Mouse (Mus musculus) limb, embryonic 13.5 days (tissue): ENCODE measurements around the gene Gabrp. TPM values are rescaled to one million over a fixed set of nuclear protein-coding genes. Genes with fewer than 3 reads are reported as not detected.

ENCODE experiments used
- ATAC-seq: fragments of 200-750 bp; cut with Nextera tagmentation; 2 replicates; pipeline ENCODE4 v1.8.0; 2017; ENCODE audit warnings: low read depth, moderate number of reproducible peaks, moderate TSS enrichment; ENCODE audit not compliant: low FRiP score
- H3K27ac ChIP-seq: fragments of 300-500 bp; sonication (generic); 2 replicates; pipeline ENCODE4 v1.5.1; 2015; ENCODE audit warnings: inconsistent platforms, mild to moderate bottlenecking, moderate library complexity
- H3K27me3 ChIP-seq: fragments of 300-500 bp; sonication (generic); 2 replicates; pipeline ENCODE4 v1.6.1; 2015; ENCODE audit warnings: mild to moderate bottlenecking, inconsistent platforms
- H3K36me3 ChIP-seq: fragments of 300-500 bp; sonication (generic); 2 replicates; pipeline ENCODE4 v1.6.1; 2015; ENCODE audit warnings: inconsistent platforms, mild to moderate bottlenecking, moderate library complexity
- H3K4me1 ChIP-seq: fragments of 300-500 bp; sonication (generic); 2 replicates; pipeline ENCODE4 v1.6.1; 2015; ENCODE audit warnings: inconsistent platforms
- H3K4me2 ChIP-seq: fragments of 300-500 bp; sonication (generic); replicated peaks from 2 replicates; pipeline ENCODE4 v1.6.1; 2015; ENCODE audit warnings: inconsistent platforms, mild to moderate bottlenecking, moderate library complexity
- H3K4me3 ChIP-seq: fragments of 300-500 bp; sonication (generic); 2 replicates; pipeline ENCODE4 v1.5.1; 2015; ENCODE audit warnings: moderate library complexity, mild to moderate bottlenecking, inconsistent platforms
- H3K9ac ChIP-seq: fragments of 300-500 bp; sonication (generic); 2 replicates; pipeline ENCODE4 v1.6.1; 2015; ENCODE audit warnings: mild to moderate bottlenecking, inconsistent platforms
- H3K9me3 ChIP-seq: fragments of 300-500 bp; sonication (generic); 2 replicates; pipeline ENCODE4 v1.6.1; 2016; ENCODE audit warnings: inconsistent platforms
- WGBS: fragments of 180-500 bp; shearing (Covaris S2); methylation state at CpG from one replicate; pipeline ENCODE4 v1.1.7; 2015; 5-methylcytosine and 5-hydroxymethylcytosine counted together
- polyA plus RNA-seq: library from polyadenylated mRNA; unstranded; fragments of >200 nt; fragmentation: Nextera tagmentation; extraction: Ambion mirVana; gene quantifications from 2 replicates; pipeline ENCODE4 v1.2.1, GENCODE M21; 2015

Gabrp gene
- polyA plus RNA-seq, 1 experiment from 2014 or later, result 21.0 TPM

DNA sequence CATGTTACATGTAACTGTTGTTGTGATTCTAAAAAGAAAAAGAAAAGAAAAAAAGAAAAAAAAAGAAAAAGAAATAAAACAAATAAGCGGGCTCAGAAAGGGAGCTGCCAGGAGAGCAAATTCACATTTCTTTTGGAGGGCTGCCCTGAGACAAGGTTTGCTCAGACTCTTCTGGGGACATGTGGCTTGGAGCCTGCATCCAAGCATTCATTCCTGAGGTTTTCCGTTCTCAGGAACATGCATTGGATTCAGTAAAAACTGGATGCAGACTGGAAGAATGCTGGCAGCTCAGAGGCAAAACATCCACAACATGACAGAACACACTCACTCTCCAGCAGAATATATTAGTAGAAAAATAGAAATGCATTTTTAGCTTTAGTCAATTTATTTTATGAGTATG lies 14.8 kb downstream of the Gabrp start:
- no peak overlapping the region for H3K4me3 ChIP-seq
- no peaks in the 10 kb centered on the region for H3K27me3 ChIP-seq
- no peaks in the 10 kb centered on the region for H3K4me1 ChIP-seq
- H3K4me2 ChIP-seq, result no peak overlapping the region
- 71% methylated on average over 2 of the region's 2 CpGs for WGBS
- H3K9ac ChIP-seq, result no peak overlapping the region
- H3K27ac ChIP-seq, result no peak overlapping the region
- ATAC-seq, result no peak
- H3K36me3 ChIP-seq, result no peaks in the 10 kb centered on the region
- no peaks in the 10 kb centered on the region; the same call in 1 of the 2 replicates for H3K9me3 ChIP-seq

DNA sequence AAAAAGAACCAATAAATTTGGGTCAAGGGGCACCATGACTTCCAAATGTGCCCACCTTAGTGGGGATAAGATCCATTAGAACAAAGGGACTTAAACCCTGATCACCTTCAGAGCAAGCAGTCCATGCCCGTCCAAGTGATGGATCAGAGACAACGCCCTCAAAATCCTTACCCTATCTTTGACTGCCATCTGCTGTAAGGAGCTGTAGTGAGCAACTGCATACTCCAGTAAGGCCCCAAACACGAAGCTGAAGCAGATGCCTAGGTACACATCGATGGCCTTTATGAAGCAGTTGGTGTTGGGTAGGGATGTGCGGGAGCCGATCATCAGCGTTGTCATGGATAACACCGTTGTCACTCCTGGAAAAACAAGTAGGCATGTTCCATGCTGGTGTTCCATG lies 24.6 kb downstream of the Gabrp start:
- 80% methylated on average over 8 of the region's 8 CpGs for WGBS

DNA sequence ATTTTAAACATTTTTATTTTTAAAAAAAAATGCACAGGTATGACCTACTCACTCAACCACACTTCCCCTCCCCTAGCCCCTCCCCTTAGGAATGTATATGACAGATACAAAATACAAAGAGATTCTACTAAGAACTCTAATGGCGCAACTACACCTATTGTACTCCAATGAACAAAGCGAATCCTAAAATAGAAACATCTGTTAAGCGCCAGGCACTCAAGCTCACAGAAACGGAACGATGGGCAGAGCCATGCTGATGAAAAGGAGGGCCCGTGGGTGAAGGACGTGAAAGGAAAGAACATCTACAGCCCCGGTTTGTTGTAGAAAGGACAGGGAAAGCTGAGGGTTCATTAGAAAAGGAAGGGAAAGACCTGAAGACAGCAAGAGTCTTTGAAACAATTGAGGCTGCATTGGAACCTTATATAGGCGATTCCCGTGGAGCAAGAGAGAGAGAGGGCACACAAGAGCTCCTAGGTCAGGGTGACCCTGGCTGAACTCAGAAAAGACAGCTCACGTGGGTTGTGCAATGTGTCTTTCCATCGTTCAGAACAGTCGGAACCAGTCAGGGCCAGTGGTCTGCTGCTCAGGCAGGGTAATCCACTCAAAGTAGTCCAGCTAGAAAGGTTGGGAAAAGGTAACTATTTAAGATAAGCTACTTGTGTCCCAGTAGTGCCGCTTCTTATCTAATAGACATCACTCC lies 27.7 kb downstream of the Gabrp start:
- Histone ChIP-seq H3K9ac (no peak overlapping the region), H3K27me3 (no peaks in the 10 kb centered on the region), H3K27ac (no peak overlapping the region), H3K4me3 (no peak overlapping the region), H3K4me1 (no peaks in the 10 kb centered on the region), H3K36me3 (no peaks in the 10 kb centered on the region), H3K9me3 (no peaks in the 10 kb centered on the region), H3K4me2 (no peak overlapping the region)
- 80% methylated on average over 14 of the region's 14 CpGs for WGBS
- ATAC-seq, result no peak

More for the DNA sequence above, 24.6 kb downstream of the Gabrp start:
- no peak overlapping the region for H3K4me2 ChIP-seq
- no peak overlapping the region for H3K9ac ChIP-seq
- no peak overlapping the region for H3K27ac ChIP-seq
- no peaks in the 10 kb centered on the region for H3K36me3 ChIP-seq
- H3K27me3 ChIP-seq, result no peaks in the 10 kb centered on the region
- H3K4me3 ChIP-seq, result no peak overlapping the region
- no peaks in the 10 kb centered on the region for H3K4me1 ChIP-seq
- ATAC-seq, result no peak
- no peaks in the 10 kb centered on the region for H3K9me3 ChIP-seq

DNA sequence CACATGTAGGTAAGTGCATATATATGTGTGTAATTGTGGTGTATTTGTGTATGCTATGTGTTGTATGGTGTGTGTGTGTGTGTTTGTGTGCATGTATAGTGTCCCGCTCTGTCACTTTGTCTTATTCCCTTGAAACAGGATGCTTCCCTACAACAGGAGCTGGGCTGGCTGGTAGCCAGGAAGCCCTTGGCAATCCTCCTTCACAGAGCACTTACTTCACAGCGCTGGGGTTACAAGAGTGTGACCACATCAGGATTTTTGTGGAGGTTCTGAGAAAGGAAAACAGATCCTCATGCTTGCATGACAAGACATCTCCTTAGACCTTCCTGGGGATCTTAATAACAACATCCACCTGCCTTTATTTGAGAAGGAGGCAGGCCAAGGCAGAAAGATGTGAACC lies 31.4 kb downstream of the Gabrp start:
- no peak overlapping the region for H3K9ac ChIP-seq
- H3K27me3 ChIP-seq, result no peaks in the 10 kb centered on the region
- H3K4me2 ChIP-seq, result no peak overlapping the region
- no peak overlapping the region for H3K27ac ChIP-seq
- WGBS, result 80% methylated on average over 2 of the region's 2 CpGs
- ATAC-seq, result no peak
- no peaks in the 10 kb centered on the region for H3K9me3 ChIP-seq
- no peaks in the 10 kb centered on the region for H3K36me3 ChIP-seq
- no peak overlapping the region for H3K4me3 ChIP-seq
- H3K4me1 ChIP-seq, result no peaks in the 10 kb centered on the region

DNA sequence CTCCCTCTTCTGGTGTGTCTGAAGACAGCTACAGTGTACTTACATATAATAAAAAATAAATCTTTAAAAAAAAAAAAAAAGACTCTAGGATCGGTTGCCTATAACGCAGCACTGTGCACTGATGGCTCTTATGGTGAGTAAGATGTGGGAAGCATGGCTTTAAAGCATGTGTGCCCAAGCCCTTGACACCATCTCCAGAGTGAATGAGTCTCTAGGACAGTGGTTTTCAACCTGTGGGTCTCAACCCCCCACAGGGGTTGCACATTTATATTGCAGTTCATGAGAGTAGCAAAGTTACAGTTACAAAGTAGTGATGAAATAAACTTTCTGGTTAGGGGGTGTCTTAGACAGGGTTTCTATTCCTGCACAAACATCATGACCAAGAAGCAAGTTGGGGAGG lies 33.8 kb downstream of the Gabrp start:
- no peaks in the 10 kb centered on the region for H3K4me1 ChIP-seq
- H3K4me2 ChIP-seq, result no peak overlapping the region
- WGBS, result 93% methylated on average over 2 of the region's 2 CpGs
- no peak for ATAC-seq
- H3K36me3 ChIP-seq, result no peaks in the 10 kb centered on the region
- no peak overlapping the region for H3K4me3 ChIP-seq
- H3K9ac ChIP-seq, result no peak overlapping the region
- H3K27me3 ChIP-seq, result no peaks in the 10 kb centered on the region
- no peaks in the 10 kb centered on the region for H3K9me3 ChIP-seq
- H3K27ac ChIP-seq, result no peak overlapping the region

DNA sequence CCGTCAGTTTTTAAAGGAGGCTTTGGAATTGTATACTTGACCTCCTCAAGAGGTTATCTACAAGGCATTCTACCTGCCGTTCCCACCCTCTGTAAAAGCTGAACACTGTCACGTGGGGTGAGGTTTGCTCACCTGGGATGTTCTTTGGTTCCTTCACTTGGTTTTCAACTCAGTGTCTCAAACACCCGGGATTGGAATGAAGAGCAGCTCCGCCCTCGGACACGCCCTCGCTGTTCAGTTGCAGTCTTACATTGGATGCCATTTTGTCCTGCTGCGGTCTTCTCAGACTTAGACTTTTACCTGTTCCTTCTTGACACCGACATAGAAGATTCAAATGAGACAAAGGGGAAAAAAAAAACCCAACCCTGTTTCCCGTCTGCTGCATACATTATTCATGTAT lies 34.6 kb downstream of the Gabrp start:
- no peaks in the 10 kb centered on the region for H3K36me3 ChIP-seq
- no peak overlapping the region for H3K4me2 ChIP-seq
- H3K27ac ChIP-seq, result no peak overlapping the region
- WGBS, result 65% methylated on average over 10 of the region's 11 CpGs
- no peak overlapping the region for H3K9ac ChIP-seq
- no peaks in the 10 kb centered on the region for H3K4me1 ChIP-seq
- no peak overlapping the region for H3K4me3 ChIP-seq
- no peaks in the 10 kb centered on the region for H3K9me3 ChIP-seq
- ATAC-seq, result no peak
- no peaks in the 10 kb centered on the region for H3K27me3 ChIP-seq

DNA sequence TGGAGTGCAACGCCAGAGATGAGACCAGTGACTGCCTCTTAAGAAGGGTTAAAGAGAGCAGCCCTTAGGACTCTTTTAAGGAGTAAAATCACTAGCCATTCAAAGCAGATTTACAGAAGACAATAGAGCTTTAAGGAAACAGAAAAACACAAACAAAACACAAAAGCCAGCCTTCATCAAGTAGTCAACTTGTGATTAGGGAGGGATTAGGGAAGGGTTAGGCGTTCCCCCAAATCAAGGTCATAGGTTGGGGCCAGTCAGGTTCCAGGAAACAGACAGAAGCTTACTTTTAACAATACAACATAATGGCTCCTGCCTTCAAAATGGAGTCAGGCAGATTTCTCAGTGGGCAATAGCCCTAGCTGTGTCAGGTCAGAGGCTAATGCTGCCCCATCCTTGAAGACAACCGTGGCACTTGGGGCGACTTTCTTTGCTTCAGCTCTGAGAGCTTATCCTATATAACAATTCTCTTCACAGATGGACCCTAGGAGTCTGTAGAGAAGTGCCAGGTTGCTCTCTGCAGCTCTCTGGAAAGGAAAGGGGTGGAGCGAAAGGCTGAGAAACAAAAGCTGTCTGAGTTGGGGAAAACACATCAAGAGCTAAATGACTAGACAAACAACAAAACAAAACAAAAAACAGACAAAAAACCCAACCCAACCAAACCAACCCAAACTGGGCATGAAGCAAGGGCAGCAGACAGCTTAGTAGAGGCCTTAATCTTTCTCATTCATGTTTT lies 41.2 kb downstream of the Gabrp start:
- no peak for ATAC-seq
- H3K9ac ChIP-seq, result no peak overlapping the region
- WGBS, result 83% methylated on average over 5 of the region's 5 CpGs

DNA sequence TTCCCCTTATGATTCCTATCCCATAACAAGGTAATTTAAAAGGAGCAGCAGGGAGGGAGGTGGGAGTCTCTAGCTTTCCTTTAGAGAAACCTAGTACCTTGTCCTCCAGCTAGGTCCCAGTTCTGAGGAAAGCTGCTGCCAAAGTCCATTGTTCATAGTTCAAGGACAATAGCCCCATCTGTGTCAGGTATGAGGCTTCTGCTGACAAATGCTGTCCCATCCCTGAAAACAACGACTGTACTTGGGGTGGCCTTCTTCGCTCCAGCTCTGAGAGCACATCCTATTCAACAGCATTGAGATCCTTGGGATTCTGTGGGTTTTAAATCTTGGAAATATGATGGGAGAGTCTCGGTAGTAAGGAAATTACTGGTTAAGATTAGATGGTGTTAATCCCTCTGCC lies 42.1 kb downstream of the Gabrp start:
- no peaks in the 10 kb centered on the region for H3K4me1 ChIP-seq
- 86% methylated on average over 3 of the region's 3 CpGs for WGBS
- no peaks in the 10 kb centered on the region for H3K27me3 ChIP-seq
- H3K9me3 ChIP-seq, result no peaks in the 10 kb centered on the region
- no peak for ATAC-seq
- H3K9ac ChIP-seq, result no peak overlapping the region
- no peak overlapping the region for H3K27ac ChIP-seq
- no peak overlapping the region for H3K4me3 ChIP-seq
- no peak overlapping the region for H3K4me2 ChIP-seq
- no peaks in the 10 kb centered on the region for H3K36me3 ChIP-seq

More for the DNA sequence above, 41.2 kb downstream of the Gabrp start:
- Histone ChIP-seq H3K4me1 (no peaks in the 10 kb centered on the region), H3K36me3 (no peaks in the 10 kb centered on the region), H3K27ac (no peak overlapping the region), H3K4me2 (no peak overlapping the region), H3K27me3 (no peaks in the 10 kb centered on the region), H3K9me3 (no peaks in the 10 kb centered on the region), H3K4me3 (no peak overlapping the region)

DNA sequence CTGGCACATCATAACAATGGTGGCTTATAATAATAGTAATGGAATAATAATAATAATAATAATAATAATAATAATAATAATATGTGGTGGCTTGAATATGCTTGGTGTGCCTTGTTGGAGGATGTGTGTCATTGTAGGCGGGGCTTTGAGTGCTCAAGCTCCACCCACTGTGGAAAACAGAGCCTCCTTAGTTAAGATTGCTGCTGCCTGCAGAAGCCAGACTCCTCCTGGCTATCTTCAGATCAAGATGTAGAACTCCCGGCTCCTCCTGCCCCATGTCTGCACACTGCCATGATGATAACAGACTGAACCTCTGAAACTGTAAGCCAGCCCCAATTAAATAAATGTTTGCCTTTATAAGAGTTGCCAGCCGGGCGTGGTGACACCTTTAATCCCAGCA lies 44.2 kb downstream of the Gabrp start:
- ATAC-seq, result no peak
- Histone ChIP-seq H3K27me3 (no peaks in the 10 kb centered on the region), H3K36me3 (no peaks in the 10 kb centered on the region), H3K4me2 (no peak overlapping the region), H3K9me3 (no peaks in the 10 kb centered on the region), H3K9ac (no peak overlapping the region), H3K27ac (no peak overlapping the region), H3K4me1 (no peaks in the 10 kb centered on the region), H3K4me3 (no peak overlapping the region)
- WGBS, result 89% methylated on average over 4 of the region's 4 CpGs

DNA sequence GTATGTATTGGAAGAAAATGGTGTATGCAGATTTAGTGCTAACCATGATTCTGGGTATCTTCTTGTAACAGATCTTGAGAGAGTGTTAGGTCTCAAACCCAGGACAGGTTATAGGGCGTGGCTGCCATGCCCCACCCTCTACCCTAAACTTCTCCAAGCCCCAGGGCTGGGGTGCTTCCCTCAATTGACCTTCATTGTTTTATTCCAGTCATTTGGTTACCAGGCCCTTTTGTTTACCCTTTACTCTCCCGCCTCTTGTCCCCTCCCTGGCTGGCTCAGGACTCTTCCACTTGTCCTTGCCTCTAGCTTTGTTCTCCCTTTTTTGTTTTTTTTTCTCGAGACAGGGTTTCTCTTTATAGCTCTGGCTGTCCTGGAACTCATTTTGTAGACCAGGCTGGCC lies 45.2 kb downstream of the Gabrp start:
- 66% methylated on average over 3 of the region's 3 CpGs for WGBS
- no peak overlapping the region for H3K4me3 ChIP-seq
- no peak overlapping the region for H3K4me2 ChIP-seq
- H3K4me1 ChIP-seq, result no peaks in the 10 kb centered on the region
- H3K36me3 ChIP-seq, result no peaks in the 10 kb centered on the region
- H3K27me3 ChIP-seq, result no peaks in the 10 kb centered on the region
- no peaks in the 10 kb centered on the region for H3K9me3 ChIP-seq
- ATAC-seq, result no peak
- no peak overlapping the region for H3K9ac ChIP-seq
- no peak overlapping the region for H3K27ac ChIP-seq

DNA sequence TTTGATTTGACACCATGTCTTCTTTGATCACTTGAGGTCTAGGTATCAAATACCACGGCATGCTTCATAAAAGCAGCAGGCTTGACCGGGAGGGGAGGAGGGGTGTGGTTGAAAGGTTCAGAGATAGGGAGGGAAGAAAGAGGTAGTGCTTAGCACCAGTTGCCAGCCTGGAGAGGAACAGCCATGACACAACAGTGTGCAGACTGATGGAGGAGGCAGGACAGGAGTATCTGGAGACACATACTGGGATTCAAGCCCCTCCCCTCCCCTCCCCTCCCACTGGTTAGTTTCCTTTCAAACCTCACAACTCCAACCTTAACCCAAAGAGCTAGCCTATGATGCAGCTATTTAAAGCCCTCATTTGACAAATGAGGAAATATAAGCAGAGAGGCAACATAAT lies 49.2 kb downstream of the Gabrp start:
- Histone ChIP-seq H3K4me3 (no peak overlapping the region), H3K4me1 (peaks cover 7% of the 10 kb centered on the region), H3K27ac (no peak overlapping the region), H3K9ac (no peak overlapping the region), H3K36me3 (no peaks in the 10 kb centered on the region), H3K9me3 (no peaks in the 10 kb centered on the region), H3K27me3 (no peaks in the 10 kb centered on the region), H3K4me2 (no peak overlapping the region)
- no peak for ATAC-seq
- 21% methylated on average over 2 of the region's 2 CpGs for WGBS

DNA sequence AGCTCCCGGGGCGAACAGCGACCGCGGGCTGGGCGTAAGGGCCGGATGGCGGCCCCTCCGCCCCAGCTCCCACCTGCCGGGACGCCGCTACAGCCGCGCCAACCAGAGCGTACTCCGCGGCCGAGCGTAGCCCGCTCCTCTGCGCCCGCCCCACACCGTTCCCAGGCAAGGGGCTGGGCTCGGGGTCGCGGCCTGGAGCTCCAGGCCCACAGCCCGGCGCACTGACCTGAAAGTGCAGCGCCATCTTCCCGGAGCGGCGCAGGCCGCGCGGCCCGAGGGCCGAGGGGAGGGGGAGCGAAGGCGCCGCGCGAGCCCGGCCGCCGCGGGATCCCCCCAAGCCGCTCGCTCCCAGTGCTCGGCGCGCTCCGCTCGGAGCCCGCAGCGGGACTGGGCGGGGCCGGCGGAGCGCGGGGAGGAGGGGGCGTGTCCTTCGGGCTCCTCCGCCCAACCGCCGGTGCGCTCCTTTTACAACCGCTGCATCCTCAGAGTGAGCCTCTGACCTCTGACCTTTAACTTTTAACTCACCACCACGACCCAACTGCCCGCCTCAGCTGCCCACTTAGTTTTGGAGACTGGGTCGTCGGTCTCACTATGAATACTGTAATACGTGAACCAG lies 65.3 kb downstream of the Gabrp start, which contains the start of gene Ranbp17:
TSS of gene Ranbp17 (minus strand) at position 371 of the 616 bp plus-strand sequence.
- no peaks in the 10 kb centered on the region for H3K4me1 ChIP-seq
- WGBS, result 2% methylated on average over 53 of the region's 72 CpGs

More for the DNA sequence above, 65.3 kb downstream of the Gabrp start, which contains the start of gene Ranbp17:
- no peaks in the 10 kb centered on the region for H3K36me3 ChIP-seq
- no peaks in the 10 kb centered on the region for H3K27me3 ChIP-seq
- peak within 1 kb of the TSS; percentile 53; the same call in 1 of the 2 replicates for H3K27ac ChIP-seq
- no peaks in the 10 kb centered on the region for H3K9me3 ChIP-seq
- H3K4me3 ChIP-seq, result peak within 1 kb of the TSS; percentile 87
- H3K9ac ChIP-seq, result peak within 1 kb of the TSS; percentile 78
- peak within 1 kb of the TSS; percentile 76 for H3K4me2 ChIP-seq
- peak; percentile 87 for ATAC-seq
